Mouse (Mus musculus) left cerebral cortex, adult 8-10 months (tissue): ENCODE measurements around the gene Fes. TPM values are rescaled to one million over a fixed set of nuclear protein-coding genes. Genes with fewer than 3 reads are reported as not detected.
"Not testable (repeated sequence)": the region's sequence is repeated elsewhere in the genome, so short reads cannot be mapped to it uniquely, and the experiment has no call there.

ENCODE experiments used
- DNase-seq, 2 experiments: peaks; one replicate each; pipeline ENCODE4 v3.0.0; 2022; ENCODE audit warnings: low spot score in 2 of 2
- total RNA-seq, 4 experiments: library from RNA; stranded (reverse); gene quantifications; 2 replicates each; pipeline ENCODE4 v1.2.4; 2022

Gene Fes
- total RNA-seq, 4 experiments from 2014 or later = 4.5 to 10.5 (median 6.9) TPM

DNA sequence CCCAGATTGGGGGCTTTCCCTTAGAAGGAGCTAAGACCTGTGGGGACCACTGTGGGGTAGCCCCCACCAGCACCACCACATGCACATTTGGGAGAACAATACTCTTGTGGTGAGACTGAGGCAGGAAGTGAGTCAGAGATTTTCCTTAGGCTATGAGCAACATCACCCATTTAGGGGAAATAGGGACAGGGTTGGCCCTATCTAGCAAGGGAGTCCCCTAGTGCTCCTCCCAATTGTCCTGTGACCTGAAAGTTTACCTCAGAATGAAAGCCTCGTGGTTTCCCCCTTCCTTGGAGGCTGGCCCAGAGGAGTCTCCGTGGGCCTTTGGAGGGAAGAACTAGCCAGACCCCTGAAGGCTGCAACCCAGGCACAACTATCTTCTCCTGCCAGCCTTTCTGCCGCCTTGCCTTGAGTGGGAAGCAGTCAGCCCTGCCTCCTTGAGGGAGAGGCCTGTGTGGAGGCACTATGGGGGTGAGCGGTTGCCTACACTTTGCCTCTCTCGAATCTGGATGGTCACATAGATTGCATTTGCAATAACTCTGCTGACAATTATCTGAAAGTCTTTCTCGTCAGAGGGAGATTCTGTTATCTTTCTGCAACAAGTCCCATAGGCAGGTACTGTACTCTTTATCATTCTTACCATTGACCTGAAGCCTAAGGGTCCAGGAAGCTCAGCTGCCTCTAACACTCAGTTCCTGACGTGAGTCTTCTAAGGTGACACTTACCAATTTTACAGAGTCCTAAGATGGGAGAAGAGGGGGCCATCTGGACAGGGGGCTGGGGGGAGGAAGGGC is 16.6 kb upstream of the Fes start:
- no peak for DNase-seq

GRCm38 (mm10) chr7:80403551-80403950 is 15.8 kb upstream of the Fes start:
- DNase-seq = no peak

DNA sequence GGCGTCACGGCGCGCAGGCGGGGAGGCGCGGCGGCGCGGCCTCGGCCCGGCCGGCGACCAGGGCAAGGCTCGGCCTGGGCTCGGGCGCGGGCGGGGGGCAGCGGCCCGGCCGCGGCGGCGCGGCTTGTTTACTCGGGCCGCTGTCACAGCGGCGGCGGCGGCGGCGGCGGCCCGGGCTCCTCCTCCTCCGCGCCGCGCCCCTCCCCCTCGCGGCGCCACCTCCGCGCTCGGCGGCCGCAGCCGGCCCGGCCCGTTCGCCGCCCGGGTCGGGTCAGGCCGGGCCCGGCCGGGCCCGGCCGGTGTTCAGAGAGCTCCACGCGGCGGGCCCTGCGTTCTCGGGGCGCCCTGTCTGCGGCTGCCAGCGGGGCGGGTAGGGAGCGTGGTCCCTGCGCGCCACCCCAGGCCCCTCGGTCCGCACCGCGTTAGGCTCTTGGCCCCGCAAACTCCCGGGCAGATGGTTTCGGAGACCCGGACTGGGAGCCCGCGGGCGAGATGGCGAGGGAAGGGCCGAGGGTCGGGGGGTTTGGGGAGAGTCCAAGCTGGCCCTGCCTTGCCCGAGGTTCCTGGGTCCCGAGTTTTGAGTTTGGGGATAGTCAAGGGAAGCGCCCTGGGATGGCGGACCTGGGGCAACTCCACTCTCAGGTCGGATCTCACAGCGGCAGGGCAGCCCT is 15.0 kb upstream of the Fes start:
- DNase-seq = no peak

- no peak for DNase-seq
Observed at GRCm38 (mm10) chr7:80401860-80402641, 14.3 kb upstream of the Fes start.

GRCm38 (mm10) chr7:80401041-80401859 is 13.5 kb upstream of the Fes start:
- DNase-seq = peak in 1 of 2 experiments; percentile 43

GRCm38 (mm10) chr7:80400571-80400970 is 12.8 kb upstream of the Fes start:
- no peak for DNase-seq

GRCm38 (mm10) chr7:80400099-80400498 is 12.4 kb upstream of the Fes start:
- no peak for DNase-seq

GRCm38 (mm10) chr7:80398654-80399444 is 11.1 kb upstream of the Fes start:
- DNase-seq = no peak

- DNase-seq = peak in 1 of 2 experiments; percentile 70
Observed at GRCm38 (mm10) chr7:80397986-80398385, 10.2 kb upstream of the Fes start.

DNA sequence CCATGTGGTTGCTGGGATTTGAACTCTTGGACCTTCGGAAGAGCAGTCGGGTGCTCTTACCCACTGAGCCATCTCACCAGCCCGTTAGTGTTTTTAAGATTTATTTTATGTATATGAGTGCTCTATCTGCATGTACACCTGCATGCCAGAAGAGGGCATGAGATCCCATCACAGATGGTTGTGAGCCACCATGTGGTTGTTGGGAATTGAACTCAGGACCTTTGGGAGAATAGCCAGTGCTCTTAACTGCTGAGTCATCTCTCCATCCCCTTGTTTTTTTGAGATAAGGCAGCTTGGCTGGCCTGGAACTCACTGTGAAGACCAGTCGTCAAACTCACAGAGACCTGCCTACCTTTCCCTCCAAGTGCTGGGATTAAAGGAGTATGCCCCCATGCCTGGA is 8.7 kb upstream of the Fes start:
- DNase-seq = not testable (repeated sequence)

DNA sequence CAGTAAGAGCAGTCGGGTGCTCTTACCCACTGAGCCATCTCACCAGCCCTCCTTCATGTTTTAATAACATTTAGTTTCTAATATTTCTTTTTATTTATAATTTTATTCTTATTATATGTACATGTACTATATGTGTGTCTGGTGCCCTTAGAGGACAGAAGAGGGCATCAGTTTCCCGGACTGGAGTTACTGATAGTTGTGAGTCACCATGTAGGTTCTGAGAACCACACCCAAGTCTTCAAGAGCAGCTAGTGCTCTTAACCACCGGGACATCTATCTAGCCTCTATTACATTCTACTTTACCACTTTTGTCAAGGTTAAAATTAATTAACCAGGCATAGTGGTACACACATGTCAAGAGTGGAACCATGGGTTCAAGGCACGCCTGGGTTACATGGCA is 6.9 kb upstream of the Fes start:
- no peak for DNase-seq

DNA sequence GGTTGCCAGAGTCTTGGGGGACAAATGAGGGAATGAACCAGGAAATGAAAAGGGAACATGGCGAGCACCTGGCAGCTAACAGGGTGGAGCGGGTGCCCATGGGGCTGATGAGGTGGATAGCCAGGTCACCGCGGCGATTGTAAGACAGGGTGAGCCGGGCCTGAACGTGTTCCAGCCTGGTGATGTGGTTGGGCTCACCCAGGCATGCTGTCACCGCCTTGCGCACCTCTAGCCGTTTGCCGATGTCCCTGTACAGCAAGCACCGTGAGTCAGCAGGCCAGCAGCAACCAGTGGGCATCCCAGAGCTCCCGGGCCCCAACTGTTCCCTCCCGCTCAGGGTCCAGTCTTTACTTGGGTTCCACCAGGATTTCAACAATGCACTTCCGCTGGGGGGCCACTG is 4.4 kb upstream of the Fes start:
- DNase-seq = no peak

- no peak for DNase-seq
Observed at GRCm38 (mm10) chr7:80387033-80387632, 613 bp downstream of the Fes start.

GRCm38 (mm10) chr7:80386235-80386930 is 1.4 kb downstream of the Fes start:
- DNase-seq = peak in 1 of 2 experiments; percentile 90

- no peak for DNase-seq
Observed at GRCm38 (mm10) chr7:80382919-80383318, 4.8 kb downstream of the Fes start.

GRCm38 (mm10) chr7:80379531-80379930 is 8.2 kb downstream of the Fes start:
- DNase-seq = no peak

DNA sequence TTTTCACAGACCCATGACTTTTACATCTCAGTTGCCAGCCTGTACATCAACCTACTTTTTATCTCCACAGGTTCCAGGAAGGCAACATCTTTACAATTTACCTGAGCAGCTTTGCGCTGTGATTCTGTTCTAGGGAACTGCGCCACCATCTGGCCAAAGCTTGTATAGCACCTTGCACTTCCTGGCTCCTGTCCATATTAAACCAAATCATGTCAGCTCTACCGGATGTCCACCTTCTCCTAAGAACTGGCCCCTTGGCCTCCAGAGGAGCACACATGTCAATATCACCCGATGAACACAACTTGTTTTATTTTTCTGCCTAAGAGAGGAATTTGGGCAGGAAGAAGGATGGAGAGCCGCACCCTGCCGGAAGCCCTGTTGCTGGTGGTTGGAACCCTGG is 10.3 kb downstream of the Fes start:
- peak in 1 of 2 experiments; percentile 74 for DNase-seq

GRCm38 (mm10) chr7:80376192-80376591 is 11.6 kb downstream of the Fes start:
- DNase-seq = no peak

DNA sequence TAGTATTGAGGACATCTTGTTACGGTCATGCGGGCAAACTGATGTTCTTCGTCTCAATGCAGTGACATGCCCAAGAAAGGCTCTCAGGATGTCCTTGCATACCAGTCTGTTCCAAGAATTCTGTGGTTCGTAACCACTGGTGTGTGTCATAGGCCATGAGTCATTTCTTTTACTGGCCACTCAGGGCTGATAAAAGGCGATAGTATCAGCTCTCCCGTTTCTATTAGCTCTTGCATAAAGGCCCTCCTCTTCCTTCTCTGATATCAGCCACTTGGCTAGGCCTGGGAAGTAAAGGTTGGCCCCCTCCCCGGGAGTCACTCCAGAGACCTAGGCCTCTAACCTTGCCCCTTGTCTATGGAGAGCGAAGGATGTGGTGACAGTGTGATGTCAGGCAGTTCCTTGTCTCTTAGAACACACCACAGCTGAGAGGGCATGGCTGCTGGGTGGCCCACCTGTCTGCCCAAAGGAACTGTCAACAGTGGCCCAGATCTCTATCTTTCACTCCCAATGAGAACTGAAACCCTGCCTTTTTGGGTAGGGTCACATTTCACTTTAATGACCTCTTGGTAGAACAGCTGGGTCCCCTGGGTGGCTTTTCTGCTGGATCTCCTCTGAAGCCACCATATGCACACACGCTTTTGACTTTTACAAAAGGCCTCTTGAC is 12.2 kb downstream of the Fes start:
- DNase-seq = no peak
